In genomic region chr12:31582081-31582480, GRCm38 (mm10) we compare ENCODE assay signal across 25 mouse cellular contexts. TPM values are rescaled to one million over a fixed set of nuclear protein-coding genes. Genes with fewer than 3 reads are reported as not detected.
DNase-seq lines count a peak whose midpoint lies in the region; ATAC-seq and TF ChIP-seq lines count a peak whose summit lies in the region.
"Had no signal": no experiment of that assay in that cellular context is flagged by ENCODE, and none has a peak within 500 bp of the region (broad histone marks: within the 10 kb centered on the region; RNA-seq: fewer than 3 reads in every experiment).

No protein-coding gene starts in this region.

- H3K27me3 ChIP-seq in midbrain, embryonic 11.5 days (ENCODE audit: control insufficient read depth, insufficient read depth, low read length), result no peaks in the 10 kb centered on the region
- H3K27me3 ChIP-seq in midbrain, embryonic 10.5 days (ENCODE audit: low read depth, poor library complexity, severe bottlenecking), result no peaks in the 10 kb centered on the region
- no peaks in the 10 kb centered on the region for H3K27me3 ChIP-seq in kidney, embryonic 14.5 days (ENCODE audit: control insufficient read depth, insufficient read depth, low read length)
- H3K27me3 ChIP-seq: CH12.LX; embryonic facial prominence, embryonic 12.5 days; forebrain, embryonic 13.5 days; forebrain, embryonic 15.5 days had no signal

- no peaks in the 10 kb centered on the region for H3K36me3 ChIP-seq in midbrain, embryonic 11.5 days (ENCODE audit: control insufficient read depth, insufficient read depth, low read length)
- no peaks in the 10 kb centered on the region for H3K36me3 ChIP-seq in midbrain, embryonic 10.5 days
- no peaks in the 10 kb centered on the region for H3K36me3 ChIP-seq in kidney, embryonic 14.5 days (ENCODE audit: control insufficient read depth, insufficient read depth, low read length)
- H3K36me3 ChIP-seq: embryonic facial prominence, embryonic 10.5 days; embryonic facial prominence, embryonic 12.5 days; forebrain, embryonic 15.5 days; G1E had no signal

- no peak overlapping the region for H3K9ac ChIP-seq in midbrain, embryonic 11.5 days (ENCODE audit: low read length)
- H3K9ac ChIP-seq in kidney, embryonic 14.5 days (ENCODE audit: low read depth, low read length), result no peak overlapping the region
- H3K9ac ChIP-seq: embryonic facial prominence, embryonic 12.5 days; forebrain, embryonic 13.5 days; forebrain, embryonic 15.5 days; forebrain, postnatal 0 days had no signal

- WGBS in midbrain, embryonic 11.5 days, result 95% methylated on average over 5 of the region's 5 CpGs
- 90% methylated on average over 5 of the region's 5 CpGs for WGBS in midbrain, embryonic 10.5 days
- 88% methylated on average over 5 of the region's 5 CpGs for WGBS in kidney, embryonic 14.5 days

- peak overlapping the region; percentile 88 for H3K27ac ChIP-seq in layer of hippocampus, adult 2 months
- no peak overlapping the region for H3K27ac ChIP-seq in midbrain, embryonic 11.5 days (ENCODE audit: low read depth, low read length)
- no peak overlapping the region for H3K27ac ChIP-seq in midbrain, embryonic 10.5 days (replicated peaks)
- H3K27ac ChIP-seq in kidney, embryonic 14.5 days (ENCODE audit: low read depth, low read length), result no peak overlapping the region
- H3K27ac ChIP-seq: embryonic facial prominence, embryonic 10.5 days; embryonic facial prominence, embryonic 12.5 days; forebrain, embryonic 13.5 days had no signal

- H3K4me1 ChIP-seq in midbrain, embryonic 11.5 days (ENCODE audit: control insufficient read depth, insufficient read depth, low read length), result peaks cover 6% of the 10 kb centered on the region; the same call in 1 of the 2 replicates
- peaks cover 9% of the 10 kb centered on the region for H3K4me1 ChIP-seq in midbrain, embryonic 10.5 days
- no peaks in the 10 kb centered on the region for H3K4me1 ChIP-seq in kidney, embryonic 14.5 days (ENCODE audit: control insufficient read depth, insufficient read depth, low read length)

- no peaks in the 10 kb centered on the region for H3K9me3 ChIP-seq in midbrain, embryonic 11.5 days (ENCODE audit: control insufficient read depth, low read length)
- no peaks in the 10 kb centered on the region for H3K9me3 ChIP-seq in midbrain, embryonic 10.5 days (replicated peaks)
- H3K9me3 ChIP-seq in kidney, embryonic 14.5 days (ENCODE audit: control insufficient read depth, low read length), result no peaks in the 10 kb centered on the region
- H3K9me3 ChIP-seq: embryonic facial prominence, embryonic 10.5 days; embryonic facial prominence, embryonic 12.5 days; forebrain, embryonic 13.5 days; forebrain, embryonic 15.5 days had no signal

- no peak overlapping the region for H3K4me3 ChIP-seq in layer of hippocampus, adult 2 months
- no peak overlapping the region for H3K4me3 ChIP-seq in midbrain, embryonic 11.5 days (ENCODE audit: low read depth, low read length)
- H3K4me3 ChIP-seq in midbrain, embryonic 10.5 days, result no peak overlapping the region
- H3K4me3 ChIP-seq in kidney, embryonic 14.5 days (ENCODE audit: low read length), result no peak overlapping the region
- H3K4me3 ChIP-seq: embryonic facial prominence, embryonic 10.5 days; embryonic facial prominence, embryonic 12.5 days; forebrain, embryonic 13.5 days; forebrain, embryonic 15.5 days had no signal

- TF ChIP-seq CTCF in layer of hippocampus, adult 2 months (conservative IDR thresholded peaks at IDR 0.05), result no peak

- no peak overlapping the region for H3K4me2 ChIP-seq in midbrain, embryonic 11.5 days
- H3K4me2 ChIP-seq in kidney, embryonic 14.5 days (replicated peaks; ENCODE audit: low read depth, low read length), result no peak overlapping the region
- H3K4me2 ChIP-seq: embryonic facial prominence, embryonic 12.5 days; forebrain, embryonic 13.5 days; forebrain, embryonic 15.5 days had no signal

- ATAC-seq in midbrain, embryonic 11.5 days (ENCODE audit: low FRiP score), result no peak
- ATAC-seq in kidney, embryonic 14.5 days (ENCODE audit: low FRiP score, low TSS enrichment), result no peak
- ATAC-seq: activated CD4-positive, CD25-positive, alpha-beta regulatory T cell, adult 4 months; CD4-positive, CD25-positive, alpha-beta regulatory T cell, adult 4 months; Patski had no signal

- DNase-seq in layer of hippocampus, adult 2 months (ENCODE audit: low spot score in 2 of 2), result no peak
- no peak for DNase-seq in layer of hippocampus, postnatal 25 days (ENCODE audit: extremely low spot score in 1 of 2, low spot score in 1 of 2)
- DNase-seq in midbrain, embryonic 11.5 days (ENCODE audit: low spot score, missing footprints), result peak; percentile 72
- DNase-seq in midbrain, embryonic 10.5 days (ENCODE audit: low spot score), result no peak
- DNase-seq: adrenal gland, adult 8-10 months; adrenal gland, postnatal 14 days; adrenal gland, postnatal 36 days; B cell, adult 2 months; cerebellum, adult 11-12 months; cerebellum, adult 2 months; cerebellum, adult 9-10 months; cerebellum, postnatal 10 days; cerebellum, postnatal 25 days had no signal

RNA-seq across cellular contexts. Expression of gene Slc26a4, which starts 22.3 kb away (rescaled TPM):
- 10 to 100 TPM; 10.5 to 11.3 TPM for total RNA-seq in layer of hippocampus, adult 2 months (2021)
- 10 to 100 TPM in 1 of 2 experiments, 1 to 10 TPM in 1; 9.8 to 10.1 TPM for total RNA-seq in layer of hippocampus, postnatal 25 days (2021)
- not detected in 2 replicates for polyA plus RNA-seq in midbrain, embryonic 11.5 days (2014; fragmentation: Nextera tagmentation; extraction: Ambion mirVana)
- polyA plus RNA-seq in midbrain, embryonic 10.5 days (2016; fragmentation: Nextera tagmentation; extraction: Ambion mirVana), result not detected in 2 replicates
- 0.22 TPM in 1 of 2 replicates, not detected in the other for polyA plus RNA-seq in kidney, embryonic 14.5 days (2014; fragmentation: Nextera tagmentation; extraction: Ambion mirVana)
- total RNA-seq: CH12.LX had no signal
- polyA plus RNA-seq: activated CD4-positive, CD25-positive, alpha-beta regulatory T cell, adult 4 months; CD4-positive, CD25-positive, alpha-beta regulatory T cell, adult 4 months; cerebellum, adult 2 months; forebrain, embryonic 11.5 days; forebrain, embryonic 13.5 days; forebrain, embryonic 15.5 days; G1E had no signal

RNA-seq across cellular contexts. Expression of gene Bcap29, which starts 52.4 kb away (rescaled TPM):
- total RNA-seq in layer of hippocampus, adult 2 months (2021), result 10 to 100 TPM; 38.5 to 39.6 TPM
- 10 to 100 TPM; 34.0 to 34.5 TPM for total RNA-seq in layer of hippocampus, postnatal 25 days (2021)
- polyA plus RNA-seq in midbrain, embryonic 11.5 days (2014; fragmentation: Nextera tagmentation; extraction: Ambion mirVana), result 28.1 and 30.8 TPM in 2 replicates
- 24.4 and 25.0 TPM in 2 replicates for polyA plus RNA-seq in midbrain, embryonic 10.5 days (2016; fragmentation: Nextera tagmentation; extraction: Ambion mirVana)
- 33.4 and 33.9 TPM in 2 replicates for polyA plus RNA-seq in kidney, embryonic 14.5 days (2014; fragmentation: Nextera tagmentation; extraction: Ambion mirVana)
